Mouse (Mus musculus) right cerebral cortex, adult 2 months (tissue): ENCODE data around the gene Slamf8.
A peak's percentile ranks its signal among the peaks of the same experiment; 100 is the strongest.

Source experiments
- DNase-seq, 2 experiments: peaks; one replicate each; pipeline ENCODE4 v3.0.0; 2021 to 2022; ENCODE audit warnings: low spot score in 2 of 2

The Slamf8 gene

DNA sequence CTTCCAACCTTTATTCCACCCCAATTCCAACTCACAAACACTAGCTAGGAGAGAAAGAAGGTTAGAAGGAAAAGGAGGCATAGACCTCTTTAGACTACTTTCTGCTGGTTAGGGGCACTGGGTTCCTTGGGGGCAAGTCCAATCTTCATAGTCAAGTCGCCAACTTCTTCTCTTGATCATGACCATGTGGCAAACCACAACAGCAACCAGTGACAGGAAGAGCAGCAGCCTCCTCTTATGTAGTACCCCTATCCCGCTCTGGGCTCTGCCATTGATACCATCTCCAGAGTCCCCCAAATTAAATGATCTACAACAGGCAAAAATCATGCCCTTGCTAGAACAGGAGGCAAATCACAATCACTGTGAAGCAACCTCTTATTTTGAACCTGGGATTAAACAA lies 3.6 kb upstream of the Slamf8 start:
- DNase-seq, result no peak

DNA sequence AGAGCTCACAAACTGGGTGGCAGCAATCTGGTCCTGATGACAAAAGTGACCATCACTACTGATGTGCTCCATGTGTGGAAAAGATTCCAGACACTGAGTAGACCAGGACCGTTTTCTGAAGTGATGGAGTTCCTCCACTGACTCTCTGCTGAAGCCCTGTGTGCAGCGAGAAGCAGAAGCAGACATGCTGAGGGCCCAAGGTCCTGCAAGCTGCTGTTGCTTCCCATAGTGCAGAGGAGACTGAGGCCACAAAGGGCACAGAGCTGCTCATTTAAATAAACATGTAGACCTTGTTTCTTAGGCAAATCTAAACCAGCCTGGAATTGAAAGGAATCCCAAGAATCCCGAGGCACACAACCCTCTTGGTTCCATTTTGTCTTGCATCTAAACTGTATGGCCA lies 3.0 kb upstream of the Slamf8 start:
- DNase-seq, result no peak

DNA sequence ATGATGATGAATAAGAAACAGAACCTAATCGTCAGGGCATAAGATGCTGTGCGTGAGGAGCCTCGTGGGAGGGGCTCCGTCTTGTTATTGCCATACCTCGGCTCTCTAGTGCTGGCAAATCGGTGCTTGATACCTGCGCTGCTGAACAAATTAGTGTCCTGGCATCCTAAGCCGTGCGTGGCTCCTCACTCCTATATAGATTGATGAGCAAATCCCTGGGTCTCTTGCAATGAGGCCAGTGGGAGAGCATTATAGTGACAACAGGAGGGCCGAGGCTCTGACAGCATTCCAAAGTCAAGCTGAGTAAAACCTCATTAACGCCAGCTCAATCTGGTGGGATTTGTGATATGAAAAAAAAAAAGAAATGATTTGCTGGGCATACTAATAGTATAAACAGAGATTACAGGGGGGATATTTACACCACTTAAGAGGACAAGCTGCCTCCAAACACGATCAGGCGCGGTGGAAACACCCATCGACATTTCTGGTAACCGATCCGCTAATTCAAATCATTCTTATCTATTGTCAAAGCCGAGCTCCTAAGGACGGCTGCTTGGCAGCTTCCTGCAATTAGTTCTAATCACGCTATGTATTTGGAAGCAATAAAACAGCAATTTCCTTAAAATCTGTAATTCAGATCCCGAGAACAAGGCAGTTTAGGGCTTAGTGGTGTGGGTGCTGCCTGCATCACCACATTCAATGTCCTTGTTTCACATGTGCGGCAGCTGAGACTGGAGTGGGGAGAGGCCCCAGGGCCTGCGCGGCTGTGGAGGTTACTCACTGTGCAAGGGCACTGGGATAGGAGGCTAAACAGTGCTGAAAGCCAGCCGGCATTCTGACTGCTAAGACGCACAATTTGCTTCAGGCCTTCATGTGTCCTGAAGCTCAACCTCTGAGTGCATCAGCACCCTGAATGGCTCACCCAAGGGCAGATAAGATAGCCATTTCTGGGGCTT lies 4.5 kb downstream of the Slamf8 start:
- no peak for DNase-seq

DNA sequence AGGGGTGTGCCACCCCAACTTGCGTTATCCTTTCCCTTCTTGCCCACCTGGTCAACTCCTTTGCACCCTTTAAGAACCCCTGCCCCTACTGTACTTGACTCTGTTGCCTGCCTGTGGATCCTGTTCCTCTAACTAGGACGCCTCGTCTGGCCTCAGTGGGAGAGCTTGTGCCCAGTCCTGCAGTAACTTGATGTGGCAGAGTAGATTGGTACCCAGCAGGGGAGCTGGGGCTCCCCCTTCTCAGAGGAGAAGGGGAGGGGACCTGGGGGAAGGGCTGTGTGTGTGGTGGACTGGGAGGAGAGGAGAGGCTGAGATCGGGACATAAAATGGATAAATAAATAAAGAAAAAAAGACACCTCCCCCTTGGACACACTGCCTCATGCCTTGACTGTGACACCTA lies 5.3 kb downstream of the Slamf8 start:
- DNase-seq, result no peak

DNA sequence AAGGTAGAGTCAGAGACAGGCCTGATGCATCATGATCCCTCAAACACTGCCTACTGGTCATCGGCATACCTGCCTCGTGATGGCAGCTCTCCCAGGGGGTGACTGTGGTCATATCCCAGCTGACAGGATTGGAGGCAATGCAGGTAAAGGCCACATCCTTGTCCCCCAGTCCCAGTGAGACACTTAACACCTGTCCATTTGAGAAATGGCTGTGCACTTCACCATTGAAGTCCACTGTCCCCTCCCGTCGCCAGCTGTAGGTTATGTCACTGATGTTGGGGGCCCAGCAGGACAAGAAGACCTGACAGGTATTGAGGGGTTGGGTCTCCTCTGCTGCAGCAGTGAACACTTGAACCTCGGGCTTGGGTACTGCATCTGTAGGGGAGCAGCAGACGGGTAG lies 6.1 kb downstream of the Slamf8 start:
- no peak for DNase-seq

DNA sequence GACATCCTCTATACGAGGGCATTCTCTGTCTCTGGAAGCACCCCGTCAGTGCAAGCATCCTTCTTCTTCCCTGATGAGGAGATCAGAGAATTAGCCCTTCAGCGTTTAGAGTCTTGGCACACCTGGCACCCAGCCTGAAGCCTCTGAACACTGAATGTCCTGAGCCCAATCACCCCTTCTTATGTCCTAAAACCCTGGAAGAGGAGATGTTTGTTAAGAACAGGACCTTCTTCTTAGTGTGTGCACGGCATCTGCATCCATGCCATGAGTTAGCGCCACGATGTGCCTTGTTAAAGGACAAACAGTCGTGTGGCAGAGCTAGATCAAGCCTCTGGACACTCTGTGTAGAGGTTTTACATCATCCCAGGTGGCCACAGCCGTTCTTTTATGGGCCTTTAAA lies 7.9 kb downstream of the Slamf8 start:
- DNase-seq, result no peak

DNA sequence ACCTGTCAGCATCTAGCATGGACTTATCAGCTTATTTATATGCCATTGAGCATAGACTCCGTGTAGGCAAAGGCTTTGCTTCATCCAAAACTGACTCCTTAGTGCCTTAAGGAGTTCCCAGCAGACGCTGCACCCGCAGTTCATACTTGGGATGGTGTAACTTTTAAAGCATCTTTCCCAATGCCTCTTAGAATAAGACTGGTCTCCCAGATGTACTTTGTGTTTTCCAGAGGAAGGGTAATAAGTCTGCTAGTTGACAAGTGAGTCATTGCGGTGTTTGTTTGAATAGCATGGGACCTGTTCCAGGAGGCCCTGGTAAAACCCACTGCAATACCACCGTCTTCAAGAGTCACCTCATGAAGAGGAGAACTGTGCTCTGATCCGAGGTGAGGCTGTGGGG lies 10.3 kb downstream of the Slamf8 start:
- DNase-seq, result no peak

DNA sequence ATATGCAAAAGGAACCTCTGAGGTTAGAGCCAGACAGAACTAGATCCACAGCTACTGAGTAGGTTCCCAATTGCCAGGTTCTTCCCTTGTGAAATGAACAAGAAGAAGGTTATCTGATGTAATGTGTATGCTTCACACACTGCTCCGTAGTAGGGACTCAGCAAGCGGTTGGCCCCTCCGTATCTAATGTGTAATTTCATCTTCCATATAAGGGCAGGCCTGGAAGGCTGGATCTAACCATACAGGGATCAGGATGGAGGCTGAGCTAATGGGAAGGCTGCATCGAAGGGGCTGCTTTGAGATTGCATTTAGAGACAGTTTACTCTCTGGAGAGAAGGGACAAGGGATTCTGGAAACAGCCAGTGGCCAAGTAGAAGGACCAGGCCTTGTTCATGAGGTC lies 22.6 kb downstream of the Slamf8 start:
- no peak for DNase-seq

DNA sequence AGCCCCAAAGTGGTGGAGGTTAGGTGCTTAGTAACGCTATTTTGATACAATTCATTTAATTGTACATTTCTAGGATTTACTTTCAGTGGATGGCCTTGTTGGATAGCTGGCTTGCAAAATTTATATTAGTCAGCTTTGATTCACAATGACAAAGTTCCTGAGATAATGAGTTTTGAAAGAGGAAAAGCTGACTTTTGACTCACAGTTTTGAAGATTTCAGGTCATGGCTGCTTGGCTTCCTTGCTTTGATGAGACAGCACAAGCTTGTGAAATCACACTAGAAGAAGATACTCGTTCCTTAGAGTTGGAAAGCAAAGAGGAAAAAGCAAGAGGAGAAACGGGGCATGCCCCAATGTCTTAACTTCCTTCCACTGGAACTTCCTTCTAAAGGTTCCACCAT lies 24.2 kb downstream of the Slamf8 start:
- no peak for DNase-seq

DNA sequence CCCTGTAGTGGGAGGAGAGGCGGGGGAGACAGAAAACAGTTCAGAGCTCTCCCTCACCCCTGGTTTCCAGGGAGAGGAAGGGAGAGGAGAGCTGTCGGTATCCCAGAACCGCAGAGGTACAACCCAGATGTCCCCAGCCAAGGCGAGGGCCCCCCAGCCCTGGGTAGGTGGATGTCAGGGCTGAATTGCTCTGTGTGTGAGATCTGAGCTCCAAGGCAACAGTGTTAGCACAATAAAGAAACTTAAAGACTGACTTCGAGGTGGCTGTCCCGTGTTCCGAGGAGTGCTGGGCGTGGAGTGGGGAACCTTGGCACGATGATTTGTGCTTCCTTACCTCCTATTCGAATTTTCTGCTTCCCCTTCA lies 26.9 kb downstream of the Slamf8 start:
- no peak for DNase-seq

DNA sequence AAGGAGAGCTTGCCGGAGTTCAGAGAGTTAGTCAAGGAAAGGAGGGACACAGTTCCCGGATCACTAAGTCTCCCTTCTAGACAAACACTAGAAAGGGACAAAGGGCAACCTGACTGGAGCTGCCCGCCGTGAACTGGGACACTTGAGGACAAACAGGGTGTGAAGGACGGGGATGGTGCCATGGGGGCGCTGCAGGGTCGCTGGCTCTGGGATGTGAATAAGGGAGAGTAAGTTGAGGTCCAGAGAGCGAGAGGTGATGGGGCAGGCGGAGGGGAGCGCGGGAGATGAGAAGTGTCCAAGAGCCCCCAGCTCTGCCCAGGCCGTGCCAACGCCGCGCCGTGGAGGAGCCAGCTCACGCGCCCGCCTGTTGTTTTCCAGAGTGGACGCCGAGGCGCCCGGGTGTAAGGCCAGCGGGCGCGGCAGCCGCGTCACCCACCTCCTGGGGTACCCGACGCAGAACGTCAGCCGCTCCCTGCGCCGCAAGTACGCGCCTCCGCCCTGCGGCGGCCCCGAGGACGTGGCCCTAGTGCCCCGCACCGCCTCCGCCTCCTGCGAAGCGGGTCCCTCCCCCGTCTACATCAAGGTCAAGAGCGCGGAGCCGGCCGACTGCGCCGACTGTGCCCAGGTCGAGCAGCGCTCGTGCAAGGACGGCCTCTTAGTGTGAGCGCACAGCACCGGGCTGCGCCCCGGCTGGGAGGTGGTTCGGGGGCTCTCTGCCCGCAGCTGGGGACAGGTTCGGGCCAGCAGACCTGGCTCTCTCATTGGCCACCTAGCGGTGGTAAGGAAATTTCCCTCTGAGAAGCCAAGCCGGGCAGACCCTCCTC lies 27.5 kb downstream of the Slamf8 start:
- peak; percentile 53 to 65 for DNase-seq

DNA sequence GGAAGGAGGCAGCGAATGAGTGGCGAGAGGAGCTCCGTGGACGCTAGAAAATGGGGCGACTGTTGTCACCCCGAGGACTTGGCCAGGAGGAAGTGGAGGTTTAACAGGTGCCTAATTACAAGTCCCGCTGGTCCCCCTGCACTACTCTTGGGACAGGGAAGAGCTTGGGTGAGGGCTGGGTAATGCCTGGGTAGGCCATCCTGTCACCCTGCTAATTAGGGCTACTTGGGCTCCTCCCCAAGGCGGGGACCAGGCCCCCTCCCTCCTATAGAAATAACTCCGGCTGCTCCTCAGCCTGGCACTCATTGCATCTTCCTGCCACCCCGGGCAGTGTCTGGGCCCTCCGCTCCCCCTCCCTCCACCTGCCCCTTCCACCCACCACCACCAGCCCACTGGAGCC lies 34.7 kb downstream of the Slamf8 start, which contains the start of gene Vsig8:
Gene Vsig8, plus strand, starts transcription at position 301 of the 400 bp plus-strand sequence.
- DNase-seq, result no peak

DNA sequence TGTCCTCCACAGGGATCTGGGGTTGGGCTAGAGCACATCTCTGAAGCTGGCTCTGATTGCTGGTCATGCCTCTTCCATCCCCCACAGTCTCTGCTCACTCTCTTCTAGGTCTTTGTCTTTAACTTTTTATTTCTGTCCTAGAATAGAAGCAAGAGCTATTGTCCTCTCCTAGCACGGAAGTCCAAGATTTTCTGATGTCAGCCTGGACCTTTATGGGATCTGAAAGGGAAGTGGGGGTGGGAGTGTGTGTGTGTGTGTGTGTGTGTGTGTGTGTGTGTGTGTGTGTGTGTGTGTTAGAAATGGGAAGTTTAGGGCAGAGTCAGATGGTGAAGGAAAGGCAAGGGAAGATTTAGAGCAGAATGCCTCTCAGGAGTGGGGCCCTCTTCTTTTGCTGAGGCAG lies 37.7 kb downstream of the Slamf8 start:
- no peak for DNase-seq

DNA sequence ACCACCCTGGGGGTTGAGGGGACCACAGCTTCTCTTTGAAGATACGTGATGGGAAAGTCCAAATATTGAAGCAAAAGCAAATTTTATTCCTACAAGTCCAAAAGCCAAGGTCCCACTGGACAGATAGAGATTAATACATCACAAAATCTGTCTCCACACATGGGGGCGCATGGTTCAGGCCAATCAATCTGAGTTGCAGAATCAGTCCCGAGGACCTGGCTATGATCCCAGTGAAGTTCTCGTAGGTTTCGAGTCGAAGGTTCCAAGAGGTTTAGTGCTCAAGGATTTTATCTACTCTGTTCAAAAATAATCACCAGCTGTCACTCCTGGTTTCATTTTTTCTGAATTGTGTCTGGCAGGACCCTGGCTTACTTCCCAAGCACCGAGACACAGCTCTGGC lies 39.4 kb downstream of the Slamf8 start:
- no peak for DNase-seq

DNA sequence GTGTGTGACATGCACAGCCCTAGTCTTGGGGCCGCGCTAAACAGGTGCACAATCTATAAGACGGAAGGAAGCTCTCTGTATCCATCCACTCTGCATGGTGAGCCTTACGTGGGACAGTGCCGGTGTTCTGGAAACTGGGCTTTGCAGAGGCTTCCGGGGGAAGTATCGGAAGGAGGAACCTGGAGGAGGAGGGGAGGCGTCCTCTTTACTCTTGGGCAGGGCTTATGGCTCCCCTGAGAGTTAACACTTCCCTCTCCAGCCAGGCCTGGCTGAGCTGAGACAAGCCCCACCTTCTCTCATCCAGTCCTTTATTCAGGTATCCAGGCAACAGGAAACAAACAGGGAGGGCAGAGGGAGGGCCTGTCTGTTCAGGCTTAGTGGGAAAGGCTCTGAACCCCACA lies 39.8 kb downstream of the Slamf8 start:
- DNase-seq, result peak; percentile 56 to 57

DNA sequence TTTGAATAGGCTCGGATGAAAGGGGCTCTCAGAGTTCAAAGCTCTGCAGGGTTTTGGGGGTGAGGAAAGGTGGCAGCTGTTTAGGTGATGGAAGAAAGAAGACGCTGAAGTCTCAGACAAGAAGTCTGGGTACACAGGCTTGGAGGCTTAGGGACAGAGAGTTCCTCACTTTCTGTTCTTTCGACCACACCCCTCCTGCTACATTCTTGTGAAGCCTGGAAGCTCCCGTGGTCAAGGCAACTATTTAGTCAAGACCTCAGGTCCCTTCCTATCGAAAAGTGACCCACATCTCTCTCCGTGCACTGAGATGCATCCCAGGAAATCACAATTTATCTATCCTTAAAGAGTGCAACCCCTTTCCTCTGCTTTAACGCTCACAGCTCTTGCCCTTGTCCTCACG lies 40.7 kb downstream of the Slamf8 start:
- DNase-seq, result no peak

DNA sequence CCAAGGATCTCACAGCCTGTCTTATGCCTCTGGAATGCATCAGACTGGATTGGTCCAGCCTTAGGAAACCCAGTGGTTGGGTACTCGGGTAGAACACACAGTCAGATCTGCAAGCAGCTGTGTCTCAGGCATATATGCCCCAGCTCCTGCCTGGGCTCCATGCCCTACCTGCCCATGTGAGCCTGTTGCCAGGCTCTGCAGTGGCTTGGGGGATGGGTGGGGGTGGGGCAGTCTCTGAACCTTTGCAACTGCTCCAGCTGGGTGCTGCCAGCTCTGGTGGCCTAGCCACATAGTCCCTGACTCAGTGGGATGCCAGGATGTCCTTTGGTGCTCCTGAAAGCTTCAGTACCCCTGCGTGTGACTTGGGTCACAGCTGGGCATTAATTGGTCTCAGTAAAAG lies 41.1 kb downstream of the Slamf8 start:
- DNase-seq, result no peak

DNA sequence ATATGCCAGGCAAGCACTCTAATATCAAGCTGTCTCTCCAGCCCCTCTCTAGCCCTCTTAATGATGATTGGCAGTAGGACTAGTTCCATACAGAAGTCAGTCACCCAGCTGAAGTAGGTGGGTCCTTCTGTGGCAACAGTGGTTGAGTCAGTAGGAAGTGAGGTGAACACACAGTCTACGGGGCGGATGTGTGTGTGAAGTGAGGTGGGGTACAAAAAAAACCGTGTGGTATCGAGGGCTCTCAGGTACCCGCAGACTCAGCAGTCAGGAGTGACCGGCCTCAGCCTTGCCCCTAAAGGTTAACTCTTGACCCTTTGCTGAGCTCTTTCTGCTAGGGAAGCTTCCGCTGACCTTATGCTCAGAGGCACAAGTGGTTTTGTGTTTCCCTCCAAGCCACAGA lies 41.9 kb downstream of the Slamf8 start:
- no peak for DNase-seq

DNA sequence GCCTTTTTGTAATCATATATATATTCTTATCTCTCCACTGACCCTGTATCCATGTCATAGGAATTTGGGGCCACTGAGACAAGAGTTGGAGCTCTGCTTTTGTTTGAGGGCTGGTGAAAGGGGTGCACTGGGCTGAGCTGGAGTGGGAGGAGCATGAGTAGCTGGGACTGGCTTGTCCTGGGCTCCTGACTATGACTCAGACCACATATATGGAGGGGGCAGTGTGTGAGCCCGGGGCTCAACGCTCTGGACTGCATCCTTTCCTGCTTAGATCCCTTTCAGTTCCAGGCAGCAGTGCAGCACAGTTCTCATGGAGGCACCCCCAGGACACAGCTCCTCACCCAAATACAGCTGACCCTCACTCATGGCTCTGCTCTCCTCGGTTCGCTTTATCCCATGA lies 44.3 kb downstream of the Slamf8 start:
- DNase-seq, result no peak

DNA sequence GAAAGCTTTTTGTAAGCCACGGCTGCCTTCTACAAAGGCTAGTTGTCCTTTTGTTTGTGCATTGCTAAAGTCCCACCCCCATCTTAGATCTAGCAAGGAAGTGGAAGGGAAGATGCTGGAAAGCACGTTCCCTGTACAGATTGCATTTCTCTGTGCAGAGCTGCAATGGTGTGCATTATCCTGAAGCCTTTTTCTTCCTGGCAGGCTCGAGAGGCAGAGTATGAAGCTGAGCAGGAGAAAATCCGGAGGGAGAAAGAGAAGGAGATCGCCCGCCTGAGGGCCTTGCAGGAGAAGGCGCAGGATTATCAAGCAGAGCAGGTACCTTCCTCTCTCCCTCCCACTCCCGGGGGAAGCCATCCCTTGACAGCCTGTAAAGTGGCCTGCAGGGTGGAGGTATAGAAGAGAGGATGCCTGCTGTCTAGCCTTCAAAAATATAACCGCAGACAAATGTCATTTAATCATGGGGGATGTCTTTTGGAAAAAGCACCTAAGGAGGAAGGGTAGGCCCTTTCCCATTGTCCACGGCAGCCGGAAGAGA lies 50.0 kb downstream of the Slamf8 start:
- DNase-seq, result no peak

DNA sequence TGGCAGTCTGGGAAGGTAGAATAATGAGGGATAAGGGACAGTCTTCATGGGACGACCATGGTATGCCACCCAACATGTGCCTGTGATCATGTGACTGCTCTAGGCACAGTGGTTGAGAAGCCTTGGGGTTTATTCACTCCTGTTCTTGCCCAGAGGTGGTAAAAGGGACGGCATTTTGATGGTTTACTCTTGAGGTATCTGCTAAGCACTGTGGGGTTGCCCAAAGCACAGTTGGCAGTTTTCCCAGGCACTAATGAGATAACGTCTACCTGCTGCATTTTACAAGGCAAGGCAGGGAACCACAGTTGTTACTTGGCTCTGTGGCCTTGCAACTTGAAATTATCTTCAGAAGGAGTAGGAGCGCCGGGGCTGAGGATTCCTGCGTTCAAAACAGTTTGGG lies 50.5 kb downstream of the Slamf8 start:
- no peak for DNase-seq

DNA sequence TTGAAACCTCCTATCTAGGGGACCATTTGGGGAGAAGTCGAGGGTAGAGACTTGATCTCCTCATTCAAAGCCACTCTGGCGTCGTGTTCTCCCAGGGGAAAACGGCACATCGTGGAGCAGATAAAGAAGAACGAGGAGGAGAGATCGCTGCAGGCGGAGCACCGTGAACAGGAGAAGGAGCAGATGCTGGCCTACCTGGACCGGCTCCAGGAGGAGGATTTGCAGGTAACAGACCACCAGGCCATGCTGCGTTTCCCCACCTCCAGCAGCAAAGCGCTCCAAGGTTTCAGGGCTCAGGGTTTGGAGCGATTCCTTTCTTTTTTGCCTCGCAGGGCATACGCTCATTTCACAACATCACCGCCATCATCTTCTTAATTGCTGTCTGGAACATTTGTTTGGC lies 55.3 kb downstream of the Slamf8 start:
- DNase-seq, result no peak

DNA sequence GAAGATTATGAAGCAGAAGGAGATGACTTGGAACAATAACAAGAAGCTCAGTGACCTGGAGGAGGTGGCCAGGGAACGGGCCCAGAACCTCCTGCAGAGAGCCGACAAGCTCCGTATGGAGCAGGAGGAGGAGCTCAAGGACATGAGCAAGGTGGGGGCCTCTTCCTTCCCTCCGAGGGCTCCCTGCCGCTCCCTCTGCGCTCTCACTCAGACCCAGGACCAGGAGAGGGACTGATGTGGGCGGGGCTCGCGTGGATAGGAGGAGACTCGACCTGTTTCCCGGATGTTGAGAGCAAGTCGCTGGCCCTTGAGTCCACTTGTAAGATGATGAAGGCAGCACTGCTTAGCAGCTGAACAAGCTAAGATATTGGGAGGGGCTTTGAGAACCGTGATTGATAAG lies 57.8 kb downstream of the Slamf8 start:
- DNase-seq, result no peak
